ENCODE assay signal across 15 mouse cellular contexts in the genomic region with DNA sequence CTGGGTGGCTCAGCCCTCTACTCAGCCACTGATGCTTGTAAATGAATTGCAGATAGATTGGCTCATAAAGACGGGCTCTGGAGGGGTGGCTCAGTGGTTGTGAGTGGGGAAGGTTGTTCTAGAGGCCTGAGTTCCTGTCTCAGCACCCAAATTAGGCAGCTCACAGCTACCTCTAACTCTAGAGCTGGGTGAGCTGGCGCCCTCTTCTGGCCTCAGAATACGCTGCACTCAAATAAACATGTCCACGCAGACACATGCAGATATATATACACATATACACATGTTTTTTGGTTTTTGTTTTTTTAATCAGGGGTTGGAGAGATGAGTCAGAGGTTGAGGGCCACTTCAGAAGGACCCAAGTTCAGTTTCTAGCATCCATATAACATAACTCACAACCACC.
DNase-seq lines count a peak whose midpoint lies in the region; ATAC-seq and TF ChIP-seq lines count a peak whose summit lies in the region.
"Had no signal": no experiment of that assay in that cellular context is flagged by ENCODE, and none has a peak within 500 bp of the region (broad histone marks: within the 10 kb centered on the region; RNA-seq: fewer than 3 reads in every experiment).

No protein-coding gene starts in this region.

- TF ChIP-seq POLR2A in heart, adult 2 months (IDR thresholded peaks at IDR 0.05; ENCODE audit: insufficient read depth, low read depth, low read length) = no peak

- intact Hi-C loops in heart, adult 2 months (cut with DNase I) = no loop called here

- H3K9me3 ChIP-seq in midbrain, postnatal 0 days (ENCODE audit: low read length) = no peaks in the 10 kb centered on the region
- no peaks in the 10 kb centered on the region for H3K9me3 ChIP-seq in midbrain, embryonic 10.5 days (replicated peaks)
- H3K9me3 ChIP-seq: hindbrain, embryonic 12.5 days; liver, embryonic 13.5 days had no signal

- no peaks in the 10 kb centered on the region for H3K36me3 ChIP-seq in heart, adult 2 months (ENCODE audit: control insufficient read depth, insufficient read depth, low read length)
- H3K36me3 ChIP-seq in midbrain, postnatal 0 days (ENCODE audit: insufficient read depth, low read length) = no peaks in the 10 kb centered on the region
- H3K36me3 ChIP-seq in midbrain, embryonic 10.5 days = no peaks in the 10 kb centered on the region
- no peaks in the 10 kb centered on the region for H3K36me3 ChIP-seq in splenic B cell, adult 2 months (ENCODE audit: control insufficient read depth, insufficient read depth, low read length, poor library complexity, severe bottlenecking)
- H3K36me3 ChIP-seq: hindbrain, embryonic 12.5 days; liver, embryonic 13.5 days had no signal

- no peak for TF ChIP-seq EP300 in heart, adult 2 months (IDR thresholded peaks at IDR 0.05; ENCODE audit: insufficient read depth, low read depth, low read length)

- 85% methylated on average over 4 of the region's 4 CpGs for WGBS in heart, adult 2 months
- 85% methylated on average over 4 of the region's 4 CpGs for WGBS in midbrain, postnatal 0 days
- 85% methylated on average over 4 of the region's 4 CpGs for WGBS in midbrain, embryonic 10.5 days

- no peaks in the 10 kb centered on the region for H3K27me3 ChIP-seq in heart, adult 2 months (ENCODE audit: control insufficient read depth, insufficient read depth, low read length)
- H3K27me3 ChIP-seq in midbrain, postnatal 0 days (ENCODE audit: insufficient read depth, low read length) = no peaks in the 10 kb centered on the region
- no peaks in the 10 kb centered on the region for H3K27me3 ChIP-seq in midbrain, embryonic 10.5 days (ENCODE audit: low read depth, poor library complexity, severe bottlenecking)
- no peaks in the 10 kb centered on the region for H3K27me3 ChIP-seq in splenic B cell, adult 2 months (ENCODE audit: control insufficient read depth, insufficient read depth, low read length, poor library complexity, severe bottlenecking)
- H3K27me3 ChIP-seq: hindbrain, embryonic 12.5 days; liver, embryonic 13.5 days had no signal

- no peak overlapping the region for H3K4me2 ChIP-seq in midbrain, postnatal 0 days (ENCODE audit: low read depth, low read length, poor library complexity, severe bottlenecking)
- H3K4me2 ChIP-seq: hindbrain, embryonic 12.5 days; liver, embryonic 13.5 days had no signal

- H3K4me1 ChIP-seq in heart, adult 2 months (ENCODE audit: control insufficient read depth, insufficient read depth, low read length) = no peaks in the 10 kb centered on the region
- no peaks in the 10 kb centered on the region for H3K4me1 ChIP-seq in midbrain, postnatal 0 days (ENCODE audit: insufficient read depth, low read length)
- peaks cover 10% of the 10 kb centered on the region for H3K4me1 ChIP-seq in midbrain, embryonic 10.5 days
- H3K4me1 ChIP-seq: hindbrain, embryonic 12.5 days; liver, embryonic 13.5 days; megakaryocyte, embryonic 14.5 days had no signal

- DNase-seq in heart, adult 2 months = no peak
- no peak for DNase-seq in heart, adult 9 months (ENCODE audit: low spot score in 2 of 2)
- DNase-seq in midbrain, postnatal 0 days (ENCODE audit: low spot score) = no peak
- no peak for DNase-seq in midbrain, embryonic 10.5 days (ENCODE audit: low spot score)
- peak; percentile 63 for DNase-seq in R1 (ENCODE audit: low read depth, low spot score)
- peak; percentile 29 for DNase-seq in splenic B cell, adult 2 months (ENCODE audit: low read depth, low spot score)
- DNase-seq in frontal cortex, postnatal 25 days (ENCODE audit: low spot score in 2 of 2) = no peak
- no peak for DNase-seq in embryo, embryonic 10.5 days (ENCODE audit: low spot score)
- DNase-seq: forebrain, postnatal 0 days; layer of hippocampus, postnatal 36 days; liver, embryonic 13.5 days had no signal

- TF ChIP-seq CTCF in heart, adult 2 months (IDR thresholded peaks at IDR 0.05) = peak; percentile 18; the same call in 1 of the 2 replicates
- peak; percentile 43 for TF ChIP-seq CTCF in midbrain, postnatal 0 days (IDR thresholded peaks at IDR 0.05)

- H3K4me3 ChIP-seq in heart, adult 2 months = no peak overlapping the region
- no peak overlapping the region for H3K4me3 ChIP-seq in midbrain, postnatal 0 days (ENCODE audit: low read depth, low read length)
- H3K4me3 ChIP-seq in midbrain, embryonic 10.5 days = no peak overlapping the region
- H3K4me3 ChIP-seq: hindbrain, embryonic 12.5 days; liver, embryonic 13.5 days; megakaryocyte, embryonic 14.5 days; myocyte had no signal

- no peaks in the 10 kb centered on the region for H3K79me2 ChIP-seq in heart, adult 2 months (replicated peaks; ENCODE audit: control insufficient read depth, insufficient read depth, low read length)

- H3K9ac ChIP-seq in heart, adult 2 months (ENCODE audit: low read depth, low read length) = no peak overlapping the region
- no peak overlapping the region for H3K9ac ChIP-seq in midbrain, postnatal 0 days (replicated peaks; ENCODE audit: low read length, poor library complexity, severe bottlenecking)
- H3K9ac ChIP-seq: forebrain, postnatal 0 days; hindbrain, embryonic 12.5 days; liver, embryonic 13.5 days had no signal

- ATAC-seq in midbrain, postnatal 0 days (ENCODE audit: low FRiP score) = no peak
- ATAC-seq: activated CD4-positive, CD25-positive, alpha-beta regulatory T cell, adult 4 months; forebrain, postnatal 0 days had no signal

- no peak overlapping the region for H3K27ac ChIP-seq in heart, adult 2 months
- no peak overlapping the region for H3K27ac ChIP-seq in midbrain, postnatal 0 days (ENCODE audit: low read depth, low read length)
- H3K27ac ChIP-seq in midbrain, embryonic 10.5 days (replicated peaks) = no peak overlapping the region
- H3K27ac ChIP-seq: hindbrain, embryonic 12.5 days; liver, embryonic 13.5 days had no signal

Comparison
In these comparisons a context has a peak if more than half of its experiments do, and no peak if none do; other contexts are left out.
1. DNase-seq: peak in R1 (single experiment) and splenic B cell, adult 2 months (single experiment); none in heart, adult 2 months (0 of 2), heart, adult 9 months (0 of 2), midbrain, postnatal 0 days (single experiment), midbrain, embryonic 10.5 days (single experiment), frontal cortex, postnatal 25 days (0 of 2) and embryo, embryonic 10.5 days (single experiment).